ENCODE assay signal across 18 mouse cellular contexts in genomic region chr1:191785108-191785507, GRCm38 (mm10). TPM values are rescaled to one million over a fixed set of nuclear protein-coding genes. Genes with fewer than 3 reads are reported as not detected.
DNase-seq lines count a peak whose midpoint lies in the region; ATAC-seq lines count a peak whose summit lies in the region.
"Had no signal": no experiment of that assay in that cellular context is flagged by ENCODE, and none has a peak within 500 bp of the region (broad histone marks: within the 10 kb centered on the region; RNA-seq: fewer than 3 reads in every experiment).

No protein-coding gene starts in this region.

- H3K4me2 ChIP-seq in embryonic facial prominence, embryonic 14.5 days (ENCODE audit: low read depth, low read length), result no peak overlapping the region

- peak; percentile 26; the same call in 1 of the 2 replicates for ATAC-seq in embryonic facial prominence, embryonic 14.5 days (ENCODE audit: low read depth)
- ATAC-seq: hindbrain, embryonic 16.5 days had no signal

- no peaks in the 10 kb centered on the region for H3K4me1 ChIP-seq in embryonic facial prominence, embryonic 14.5 days (ENCODE audit: control insufficient read depth, insufficient read depth, low read length)

- DNase-seq in embryo, embryonic 10 days (ENCODE audit: low spot score), result peak; percentile 32
- DNase-seq in embryo, embryonic 11 days, result no peak
- DNase-seq in layer of hippocampus, adult 9-11 months, result peak; percentile 70
- DNase-seq in layer of hippocampus, postnatal 36 days, result no peak
- DNase-seq in 3T3-L1 (ENCODE audit: low read depth, low spot score), result peak; percentile 45
- DNase-seq in embryonic facial prominence, embryonic 14.5 days (ENCODE audit: low spot score), result peak; percentile 30
- DNase-seq in right cerebral cortex, postnatal 4 days, result no peak
- DNase-seq in ovary, postnatal 10 days (ENCODE audit: low spot score), result no peak
- DNase-seq: adrenal gland, postnatal 14 days; heart, adult 18-20 months; heart, postnatal 10 days; kidney, adult 8-10 months; kidney, postnatal 4 days; right cerebral cortex, postnatal 14 days had no signal

- H3K4me3 ChIP-seq in embryonic facial prominence, embryonic 14.5 days (ENCODE audit: low read depth, low read length), result no peak overlapping the region
- H3K4me3 ChIP-seq: forebrain, embryonic 10.5 days; megakaryocyte, embryonic 14.5 days had no signal

- 0 out of 2 replicates have a peak, but pooled peaks cover 4% of the 10 kb centered on the region for H3K36me3 ChIP-seq in embryonic facial prominence, embryonic 14.5 days (ENCODE audit: control insufficient read depth, insufficient read depth, low read length)

- H3K27me3 ChIP-seq in embryonic facial prominence, embryonic 14.5 days (replicated peaks; ENCODE audit: control insufficient read depth, insufficient read depth, low read length), result no peaks in the 10 kb centered on the region

- no peak overlapping the region for H3K9ac ChIP-seq in embryonic facial prominence, embryonic 14.5 days (ENCODE audit: low read depth, low read length)
- H3K9ac ChIP-seq: liver, embryonic 14.5 days had no signal

- H3K27ac ChIP-seq in embryonic facial prominence, embryonic 14.5 days (replicated peaks; ENCODE audit: low read depth, low read length), result no peak overlapping the region
- H3K27ac ChIP-seq: forebrain, embryonic 10.5 days; liver, embryonic 14.5 days had no signal

- 59% methylated on average over 11 of the region's 11 CpGs for WGBS in embryonic facial prominence, embryonic 14.5 days

- H3K9me3 ChIP-seq in embryonic facial prominence, embryonic 14.5 days (ENCODE audit: control insufficient read depth, low read length), result no peaks in the 10 kb centered on the region

RNA-seq across cellular contexts. Expression of gene Nek2, which starts 36.1 kb away (rescaled TPM):
- 1 to 10 TPM; 2.6 to 2.9 TPM for total RNA-seq in layer of hippocampus, postnatal 36 days (2021)
- polyA plus RNA-seq in embryonic facial prominence, embryonic 14.5 days (2014; fragmentation: Nextera tagmentation; extraction: Ambion mirVana), result 28.1 and 29.0 TPM in 2 replicates

Comparison
In these comparisons a context has a peak if more than half of its experiments do, and no peak if none do; other contexts are left out.
1. DNase-seq: peak in embryo, embryonic 10 days (single experiment), layer of hippocampus, adult 9-11 months (single experiment), 3T3-L1 (single experiment) and embryonic facial prominence, embryonic 14.5 days (single experiment); none in embryo, embryonic 11 days (single experiment), layer of hippocampus, postnatal 36 days (0 of 2), right cerebral cortex, postnatal 4 days (single experiment) and ovary, postnatal 10 days (single experiment).